Mouse (Mus musculus): Measurements from ENCODE around the gene Upk1b.

DNA sequence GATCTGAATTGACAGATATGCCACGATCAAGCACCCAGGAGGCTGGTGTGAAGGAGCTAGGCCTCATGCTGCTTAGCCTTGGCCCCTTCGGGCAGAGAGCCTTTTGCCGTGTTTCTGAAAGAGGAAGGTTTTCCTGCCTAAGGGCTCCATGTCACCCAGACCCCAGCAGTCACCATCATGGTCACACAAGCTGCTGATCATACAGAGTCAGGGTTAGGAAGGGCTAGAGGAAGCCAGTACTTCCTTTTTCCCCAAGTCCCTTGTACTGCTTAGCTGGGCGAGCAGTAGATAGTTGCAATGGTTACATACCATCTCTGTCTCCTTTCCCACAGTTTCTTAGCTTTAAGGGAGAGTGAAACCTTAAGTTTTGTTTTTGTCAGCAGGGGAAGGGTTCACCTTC, 36.6 kb downstream of the Upk1b start:
- TF ChIP-seq CTCF (IDR thresholded peaks at IDR 0.05; ENCODE audit: borderline replicate concordance, insufficient read depth, low read depth, low read length): no peak
- TF ChIP-seq POLR2A (IDR thresholded peaks at IDR 0.05; ENCODE audit: borderline replicate concordance, insufficient read depth, low read length): no peak

Measured in cerebellum, adult 2 months (tissue).